Mouse (Mus musculus) cerebellum, postnatal 10 days (tissue): Measurements from ENCODE around the gene Atxn7l1.

Experiments used
- DNase-seq, 2 experiments: peaks; one replicate each; pipeline ENCODE4 v3.0.0; 2021; ENCODE audit warnings: mixed read lengths in 2 of 2

Gene Atxn7l1

GRCm38 (mm10) chr12:33279159-33279558 is 131.7 kb downstream of the Atxn7l1 start:
- no peak for DNase-seq

DNA sequence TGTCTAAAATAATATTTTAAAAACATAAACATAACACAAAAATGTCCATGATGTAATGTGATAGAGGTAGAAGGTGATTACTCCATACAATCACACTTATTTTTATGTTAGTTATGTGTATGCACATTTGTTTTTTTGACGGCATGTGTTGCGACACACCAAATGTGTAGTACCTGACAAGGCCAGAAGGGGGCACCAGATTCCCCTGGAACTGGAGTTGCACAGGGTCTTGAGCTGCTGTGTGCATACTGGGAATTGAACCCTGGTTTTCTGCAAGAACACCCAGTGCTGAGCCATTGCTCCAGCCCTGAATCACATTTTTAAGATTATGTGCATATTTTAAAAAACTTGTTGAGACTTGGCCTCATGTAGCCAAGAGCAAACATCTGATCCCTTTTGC is 133.3 kb downstream of the Atxn7l1 start:
- peak; percentile 80 to 88 for DNase-seq

DNA sequence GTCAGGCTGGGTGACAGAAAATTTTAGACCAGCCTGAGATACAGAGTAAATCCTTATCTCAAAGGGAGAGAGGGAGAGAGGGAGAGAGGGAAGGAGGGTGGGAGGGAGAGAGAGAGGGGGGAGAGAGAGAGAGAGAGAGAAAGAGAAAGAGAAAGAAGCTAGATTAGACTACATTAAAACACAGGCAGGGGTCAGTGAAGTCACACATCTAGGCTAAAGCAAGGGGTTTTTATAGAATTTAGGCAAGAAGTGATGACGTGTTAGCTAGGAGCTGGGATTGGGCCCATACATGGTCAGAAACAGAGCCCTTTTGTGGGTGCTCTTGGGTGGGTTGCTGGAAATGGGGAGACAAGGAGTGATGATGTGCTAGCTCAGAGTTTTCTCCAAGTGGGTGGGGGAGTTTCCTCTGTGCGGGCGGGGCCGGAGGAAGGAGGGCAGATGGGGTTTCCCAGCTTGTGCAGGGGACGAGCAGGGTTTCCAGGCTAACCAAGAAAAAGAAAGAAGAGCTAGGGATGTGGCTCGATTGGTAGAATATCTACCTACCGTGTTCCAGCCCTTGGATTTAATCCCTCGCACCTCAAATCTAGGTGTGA is 136.9 kb downstream of the Atxn7l1 start:
- no peak for DNase-seq

DNA sequence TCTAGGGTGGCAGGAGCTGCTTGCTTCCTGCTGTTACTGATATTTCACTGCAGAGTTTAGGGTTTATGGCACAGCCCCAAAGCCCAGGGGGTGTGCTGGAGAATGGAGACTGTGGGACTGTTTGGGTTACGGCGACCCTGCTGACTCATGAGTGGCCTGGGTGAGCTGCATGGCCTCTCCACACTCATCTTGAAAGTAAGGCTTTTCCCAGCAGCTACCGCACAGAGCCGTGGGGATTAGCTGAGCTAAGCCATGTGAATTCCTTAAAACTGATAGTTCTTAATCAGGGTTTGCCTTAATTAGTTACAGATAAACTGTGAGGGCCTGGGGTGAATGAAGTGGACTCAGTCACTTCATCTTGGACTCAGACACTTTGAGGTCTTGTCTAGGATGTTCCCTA is 137.9 kb downstream of the Atxn7l1 start:
- DNase-seq = no peak

GRCm38 (mm10) chr12:33285933-33286649 is 138.6 kb downstream of the Atxn7l1 start:
- peak; percentile 69 to 70 for DNase-seq

GRCm38 (mm10) chr12:33287686-33288085 is 140.2 kb downstream of the Atxn7l1 start:
- peak in 1 of 2 experiments; percentile 24 for DNase-seq

DNA sequence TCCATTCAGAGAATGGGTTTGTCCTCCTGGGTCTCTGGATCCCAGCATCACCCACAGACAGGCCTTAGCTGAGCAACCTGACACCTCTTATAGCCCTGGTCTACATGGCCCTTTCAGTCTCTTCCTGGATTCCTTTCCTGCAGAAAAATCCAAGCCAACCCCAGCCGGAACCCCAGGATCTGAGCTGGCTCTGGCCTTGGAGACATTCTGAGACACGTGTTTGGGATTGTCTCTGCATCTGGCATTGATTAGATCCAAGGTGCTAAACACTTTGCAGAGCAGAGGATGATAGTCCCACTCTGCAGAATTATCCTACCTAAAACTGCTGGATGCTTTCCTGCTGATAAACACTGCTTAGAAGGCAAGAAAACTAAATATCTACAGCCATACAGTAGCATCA is 141.3 kb downstream of the Atxn7l1 start:
- no peak for DNase-seq

GRCm38 (mm10) chr12:33302070-33302469 is 154.6 kb downstream of the Atxn7l1 start:
- peak; percentile 42 to 46 for DNase-seq

DNA sequence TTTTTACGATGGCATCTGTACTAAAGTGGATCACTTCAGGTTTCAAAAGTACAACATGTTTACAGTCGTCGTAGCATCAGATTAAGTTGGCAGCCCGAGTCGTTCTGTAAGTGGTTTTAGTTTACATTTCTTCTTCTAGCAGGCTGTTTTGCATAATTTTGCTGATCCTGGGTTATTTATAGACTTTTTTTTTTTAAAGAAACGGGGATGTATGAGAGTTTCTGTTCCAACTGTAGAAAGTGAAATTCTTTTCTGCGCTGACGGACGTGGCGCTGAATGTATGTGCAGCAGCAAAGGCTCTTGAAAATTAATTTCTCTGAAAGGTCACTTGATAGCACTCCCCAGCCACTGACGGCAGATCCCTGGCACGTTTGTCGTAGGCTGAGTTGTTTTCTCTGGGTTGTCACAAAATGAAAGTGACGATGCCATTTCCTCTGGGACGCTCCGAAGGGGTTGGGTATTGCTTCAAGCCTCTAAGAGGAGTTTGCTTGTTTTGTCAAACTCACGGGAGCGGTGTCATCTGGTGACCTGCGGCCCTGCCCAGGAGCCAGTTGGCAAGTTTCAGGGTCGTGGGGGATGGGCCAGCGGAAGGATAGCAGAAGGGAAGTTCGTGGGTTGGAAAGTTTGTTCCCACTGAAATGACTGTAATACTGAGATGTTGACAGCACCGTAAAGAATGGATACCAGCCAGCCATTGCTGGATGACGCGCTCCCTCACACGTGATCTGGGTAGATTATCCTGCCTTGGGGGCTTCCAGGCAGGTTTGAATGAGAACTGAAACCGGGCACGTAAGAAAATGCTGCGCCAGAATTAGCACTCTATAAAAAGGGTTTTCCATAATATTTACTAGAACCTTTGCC is 155.3 kb downstream of the Atxn7l1 start:
- peak; percentile 68 to 71 for DNase-seq

- DNase-seq = no peak
These were observed 155.9 kb downstream of the Atxn7l1 start for GRCm38 (mm10) chr12:33303384-33303770.

- no peak for DNase-seq
These were observed 157.6 kb downstream of the Atxn7l1 start for GRCm38 (mm10) chr12:33305106-33305505.

- no peak for DNase-seq
These were observed 159.0 kb downstream of the Atxn7l1 start for GRCm38 (mm10) chr12:33306476-33306875.

DNA sequence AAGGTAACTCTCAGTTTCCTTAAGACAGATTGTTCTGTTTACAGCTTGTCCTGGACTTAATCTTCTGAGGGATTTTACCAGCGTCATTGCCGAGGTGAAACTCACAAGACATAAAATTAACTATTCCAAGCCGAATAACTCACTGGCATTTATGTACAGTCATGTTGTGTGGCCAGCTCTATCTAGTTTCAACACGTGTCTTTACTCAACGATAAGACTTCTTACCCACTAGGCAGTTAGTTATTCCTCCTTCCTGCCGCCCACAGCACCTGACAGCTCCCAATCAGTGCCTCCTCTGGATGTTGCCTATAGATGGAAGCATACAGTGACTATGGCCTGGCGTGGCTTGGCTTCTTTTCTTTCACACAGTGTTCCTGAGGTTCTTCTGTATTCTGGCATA is 161.2 kb downstream of the Atxn7l1 start:
- DNase-seq = no peak

DNA sequence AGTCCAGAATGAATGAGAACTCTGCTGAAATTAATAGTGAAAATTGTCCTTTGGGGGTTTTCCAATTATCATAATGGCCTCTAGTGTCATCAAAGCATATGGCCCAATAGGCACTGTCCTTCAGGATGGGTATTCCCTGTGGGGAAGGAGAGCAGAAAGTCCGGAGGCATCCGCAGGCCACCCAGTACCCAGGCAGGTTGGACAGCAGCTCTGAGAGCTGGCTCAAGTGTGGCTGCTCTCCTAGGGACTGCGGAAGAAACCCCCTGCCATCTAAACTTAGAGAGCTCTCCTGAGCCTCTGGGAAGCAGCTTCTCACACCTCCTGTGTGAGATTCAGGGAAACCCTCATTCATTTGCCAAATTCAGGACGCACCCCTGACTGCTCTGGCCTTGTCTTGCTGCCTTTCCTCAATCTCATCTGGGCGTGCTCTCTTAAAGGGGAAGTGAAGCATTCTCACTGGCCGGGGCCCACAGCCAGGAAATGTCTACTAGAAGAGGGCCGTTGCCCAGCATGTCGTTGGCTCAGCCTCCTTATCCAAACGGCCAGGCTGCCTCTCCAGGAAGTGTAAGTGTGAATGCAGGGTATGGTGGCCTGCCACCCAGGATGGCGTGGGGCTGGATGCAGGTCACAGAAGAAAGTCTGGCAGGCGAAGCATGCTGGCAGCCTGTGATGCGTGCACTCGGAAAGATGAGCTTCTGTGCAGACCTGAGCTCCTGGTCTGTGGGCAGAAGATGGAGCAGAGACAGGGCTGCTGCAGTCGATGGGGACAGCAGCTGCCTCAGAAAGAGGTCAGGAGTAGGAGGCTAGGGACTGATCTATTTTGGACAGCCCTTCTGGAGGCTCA is 166.6 kb downstream of the Atxn7l1 start:
- peak; percentile 92 to 97 for DNase-seq

DNA sequence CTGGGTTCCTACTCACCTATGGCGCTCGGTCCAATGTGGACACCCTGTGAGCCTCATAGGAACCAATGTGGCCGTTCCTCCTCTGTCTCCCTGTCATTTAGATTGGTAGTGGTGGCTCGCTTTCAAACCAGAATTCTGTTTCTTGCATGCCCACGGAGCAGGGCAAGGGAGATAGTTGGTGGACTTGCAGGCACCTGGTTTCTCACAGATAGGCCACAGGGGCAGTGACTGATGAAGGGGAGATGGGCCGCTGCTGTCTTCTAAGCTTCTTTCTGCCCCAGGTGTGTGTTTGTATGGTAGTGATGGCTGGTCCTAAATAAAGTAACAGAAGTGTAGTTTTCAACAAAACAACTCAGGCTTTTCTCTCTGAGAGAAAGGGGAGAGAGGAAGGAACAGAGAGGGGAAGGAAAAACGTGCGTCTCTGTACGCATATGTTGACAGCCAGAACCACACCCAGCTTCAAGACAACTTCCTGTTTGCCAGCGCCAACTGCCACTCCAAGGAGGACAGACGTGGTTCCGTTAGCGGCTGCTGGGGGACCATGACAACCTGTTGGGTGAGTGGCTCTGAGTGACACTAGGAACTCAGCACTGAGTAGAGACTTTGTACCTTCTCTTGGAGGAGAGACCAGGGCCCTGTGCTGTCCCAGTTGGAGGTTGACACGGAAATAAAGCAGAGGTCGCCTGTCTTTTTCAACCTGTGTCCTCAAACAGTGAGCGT is 167.6 kb downstream of the Atxn7l1 start:
- DNase-seq = no peak

- no peak for DNase-seq
These were observed 168.3 kb downstream of the Atxn7l1 start for GRCm38 (mm10) chr12:33315804-33316203.

GRCm38 (mm10) chr12:33317792-33318530 is 170.5 kb downstream of the Atxn7l1 start:
- DNase-seq = peak; percentile 52 to 65

DNA sequence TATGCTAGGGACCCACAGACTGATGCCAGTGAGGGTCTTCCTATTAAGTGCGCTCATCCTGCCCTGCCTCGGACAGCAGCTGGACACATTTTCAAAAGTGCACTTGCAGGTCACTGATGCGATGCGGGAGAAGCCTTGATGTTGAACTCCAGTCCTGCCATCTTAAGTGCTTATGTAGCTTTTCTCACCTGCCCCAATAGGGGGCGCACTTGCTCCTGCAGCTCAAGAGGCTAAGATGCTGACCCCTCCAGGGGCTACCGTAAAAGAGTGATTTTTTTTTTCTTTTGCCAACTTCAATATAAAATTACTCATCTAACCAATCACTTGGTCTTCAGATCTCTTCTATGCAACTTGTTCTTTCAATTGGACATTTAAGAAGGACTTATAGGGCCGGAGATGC is 175.1 kb downstream of the Atxn7l1 start:
- no peak for DNase-seq

- DNase-seq = no peak
These were observed 176.3 kb downstream of the Atxn7l1 start for GRCm38 (mm10) chr12:33323821-33324220.

DNA sequence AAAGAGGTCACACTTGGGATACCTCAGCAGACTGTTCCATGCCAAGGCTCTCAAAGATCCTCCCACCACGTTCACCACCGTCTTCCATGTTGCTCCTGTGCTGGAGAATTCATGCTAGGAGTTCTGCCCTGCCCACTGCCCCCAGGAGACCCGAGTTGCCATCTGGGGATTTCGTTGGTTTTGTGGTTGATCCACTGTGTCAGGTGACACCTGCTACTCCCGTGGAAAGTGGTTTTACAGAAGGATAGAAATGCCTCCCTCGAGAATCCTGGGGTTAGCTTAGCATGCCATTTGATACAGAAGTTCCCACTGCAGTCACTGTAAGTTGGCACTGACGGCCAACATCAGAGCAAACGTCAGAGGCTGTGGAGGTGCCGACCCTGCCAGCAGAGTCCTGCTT is 177.9 kb downstream of the Atxn7l1 start:
- no peak for DNase-seq

DNA sequence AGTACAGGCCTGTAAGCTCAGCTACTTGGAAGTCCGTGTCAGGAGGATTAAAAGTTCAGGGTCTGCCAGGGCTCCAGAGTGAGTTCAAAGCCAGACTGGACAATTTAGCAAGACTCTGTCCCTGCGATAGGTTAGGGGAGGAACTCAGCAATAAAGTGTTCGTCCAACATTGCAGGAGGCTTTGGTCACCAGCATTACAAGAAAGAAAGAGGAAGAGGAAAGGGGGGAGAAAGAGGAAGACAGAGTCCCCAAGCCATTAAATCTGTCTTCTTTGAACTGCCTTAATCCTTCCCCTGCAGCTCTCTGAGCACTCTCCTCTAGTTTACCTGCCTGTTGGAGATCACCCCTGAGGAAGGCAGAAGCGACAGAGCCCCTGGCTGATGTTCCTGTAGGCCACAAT is 184.6 kb downstream of the Atxn7l1 start:
- DNase-seq = no peak
